Mouse (Mus musculus) brain, embryonic 14.5 days (tissue): ENCODE data around the gene Tfip11. TPM values are rescaled to one million over a fixed set of nuclear protein-coding genes. Genes with fewer than 3 reads are reported as not detected.
"Not testable (repeated sequence)": the region's sequence is repeated elsewhere in the genome, so short reads cannot be mapped to it uniquely, and the experiment has no call there.

ENCODE experiments used
- DNase-seq: peaks from one replicate; pipeline ENCODE4 v3.0.0-alpha.2; 2011; ENCODE audit warnings: low read depth
- CTCF ChIP-seq: fragments of 200-500 bp; IDR thresholded peaks from 2 replicates; pipeline ENCODE4 v1.5.1; 2012; ENCODE audit warnings: inconsistent platforms, mild to moderate bottlenecking, moderate library complexity, borderline replicate concordance; ENCODE audit not compliant: insufficient read depth, insufficient read length; ENCODE audit errors: extremely low read depth
- POLR2A ChIP-seq: fragments of 200-500 bp; IDR thresholded peaks from 2 replicates; pipeline ENCODE4 v1.6.1; 2012; ENCODE audit warnings: mild to moderate bottlenecking, inconsistent platforms, borderline replicate concordance; ENCODE audit not compliant: poor library complexity, insufficient read depth, insufficient read length, severe bottlenecking; ENCODE audit errors: extremely low read depth
- polyA plus RNA-seq: library from polyadenylated mRNA; depleted of rRNA; stranded (reverse); fragments of >200 nt; gene quantifications from 2 replicates; pipeline ENCODE4 v1.2.3, GENCODE M21; 2012

Gene Tfip11
- polyA plus RNA-seq, 1 experiment, result 44.6 TPM

DNA sequence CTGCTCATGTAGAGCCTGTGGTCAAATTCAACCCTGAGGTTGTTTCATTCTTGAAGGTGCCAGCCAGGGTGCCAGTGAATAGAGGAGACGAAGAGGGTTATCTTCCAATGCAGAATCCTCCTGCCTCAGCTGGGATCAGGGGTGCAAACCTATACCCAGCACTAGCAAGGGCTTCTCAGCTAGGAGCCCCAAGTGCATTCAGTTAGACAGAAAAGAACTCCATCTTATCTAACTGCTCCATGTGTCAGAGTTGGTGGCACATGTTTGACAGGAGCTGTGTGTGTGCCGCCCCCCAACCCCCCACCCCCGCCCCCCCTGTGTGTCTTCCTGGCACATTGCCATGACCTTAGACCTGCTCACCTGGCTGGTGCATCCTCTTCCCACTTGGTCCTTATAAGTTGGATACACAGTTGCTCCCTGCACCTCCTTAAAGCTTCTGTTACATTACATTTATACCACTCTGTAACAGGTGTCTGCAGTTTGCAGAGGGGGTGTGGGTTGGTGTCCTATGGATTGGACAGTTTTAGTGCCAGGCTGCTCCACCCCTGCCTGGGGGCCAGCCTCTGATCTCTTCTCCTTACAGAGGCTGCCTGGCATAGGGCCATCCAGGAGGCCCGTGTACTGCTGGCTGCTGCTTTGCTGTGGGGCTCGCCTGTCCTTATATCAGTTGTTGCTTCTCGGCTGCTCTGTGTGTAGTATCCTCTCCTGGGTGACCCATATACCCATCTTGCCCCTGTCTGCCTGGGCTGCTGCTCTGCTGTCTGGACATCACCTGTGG lies 29.6 kb upstream of the Tfip11 start:
- TF ChIP-seq POLR2A (no peak), CTCF (no peak)
- no peak for DNase-seq

- no peak for DNase-seq
- TF ChIP-seq POLR2A (no peak), CTCF (no peak)
These were observed 28.9 kb upstream of the Tfip11 start for GRCm38 (mm10) chr5:112297257-112297656.

GRCm38 (mm10) chr5:112298226-112298988 lies 27.8 kb upstream of the Tfip11 start:
- no peak for TF ChIP-seq POLR2A
- no peak for TF ChIP-seq CTCF
- DNase-seq, result no peak

DNA sequence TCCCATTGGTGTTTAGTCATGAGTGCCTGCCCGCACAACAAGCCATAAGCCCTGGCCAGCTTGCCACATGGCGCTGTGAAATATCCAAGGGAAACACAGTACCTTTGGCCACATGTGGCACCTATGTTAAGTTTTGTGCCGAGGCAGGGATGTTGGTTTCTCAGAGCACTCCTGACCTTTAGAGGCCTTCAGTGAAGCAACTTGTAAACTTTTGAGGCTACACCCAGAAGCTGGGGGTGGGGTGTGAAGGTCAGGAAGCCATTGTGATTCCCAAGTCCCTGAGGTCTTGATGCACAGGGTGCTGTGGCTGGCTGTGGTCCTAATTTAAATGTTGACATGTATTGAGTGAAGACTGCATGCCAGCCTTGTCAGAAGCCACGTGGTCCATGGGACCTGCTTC lies 26.8 kb upstream of the Tfip11 start:
- TF ChIP-seq POLR2A (no peak), CTCF (no peak)
- DNase-seq, result no peak

DNA sequence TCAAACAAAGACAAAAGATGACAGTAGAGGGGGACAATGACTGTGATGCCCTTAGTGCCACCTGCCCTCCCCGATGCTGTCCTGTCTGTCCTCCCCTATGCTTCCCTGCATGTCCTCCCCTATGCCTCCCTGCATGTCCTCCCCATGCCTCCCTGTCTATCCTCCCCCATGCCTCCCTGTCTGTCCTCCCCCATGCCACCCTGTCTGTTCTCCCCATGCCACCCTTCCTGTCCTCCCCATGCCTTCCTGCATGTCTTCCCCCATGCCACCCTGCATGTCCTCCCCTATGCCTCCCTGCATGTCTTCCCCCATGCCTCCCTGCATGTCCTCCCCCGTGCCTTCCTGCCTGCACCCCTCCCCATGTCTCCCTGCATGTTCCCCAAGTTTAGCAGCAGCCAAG lies 26.0 kb upstream of the Tfip11 start:
- no peak for TF ChIP-seq CTCF
- TF ChIP-seq POLR2A, result no peak
- DNase-seq, result no peak

GRCm38 (mm10) chr5:112300721-112301308 lies 25.3 kb upstream of the Tfip11 start:
- no peak for TF ChIP-seq CTCF
- no peak for TF ChIP-seq POLR2A
- no peak for DNase-seq

- no peak for TF ChIP-seq CTCF
- TF ChIP-seq POLR2A, result no peak
- no peak for DNase-seq
These were observed 24.5 kb upstream of the Tfip11 start for GRCm38 (mm10) chr5:112301694-112302093.

GRCm38 (mm10) chr5:112302310-112302709 lies 23.8 kb upstream of the Tfip11 start:
- TF ChIP-seq POLR2A (no peak), CTCF (no peak)
- no peak for DNase-seq

DNA sequence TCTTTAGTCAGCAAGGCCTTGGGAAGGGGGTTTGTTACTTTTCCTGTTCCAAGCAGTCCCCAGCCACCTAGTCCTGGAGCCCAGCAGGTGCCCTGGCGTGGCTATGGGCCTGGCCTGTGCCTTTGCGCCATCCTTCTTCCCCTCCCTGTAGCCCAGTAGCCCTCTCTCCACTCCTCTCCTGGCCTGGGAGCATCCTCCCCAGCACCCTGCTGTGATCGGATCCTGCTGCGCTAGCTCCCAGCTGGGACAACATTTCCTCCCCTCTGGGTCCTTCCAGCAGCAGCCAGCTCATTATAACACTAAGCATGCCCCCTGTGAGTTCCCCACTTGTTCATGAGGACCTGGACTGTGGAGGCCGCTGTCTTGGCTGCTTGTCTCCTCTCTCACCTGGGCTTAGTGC lies 20.3 kb upstream of the Tfip11 start:
- no peak for DNase-seq
- TF ChIP-seq CTCF, result no peak
- TF ChIP-seq POLR2A, result no peak

DNA sequence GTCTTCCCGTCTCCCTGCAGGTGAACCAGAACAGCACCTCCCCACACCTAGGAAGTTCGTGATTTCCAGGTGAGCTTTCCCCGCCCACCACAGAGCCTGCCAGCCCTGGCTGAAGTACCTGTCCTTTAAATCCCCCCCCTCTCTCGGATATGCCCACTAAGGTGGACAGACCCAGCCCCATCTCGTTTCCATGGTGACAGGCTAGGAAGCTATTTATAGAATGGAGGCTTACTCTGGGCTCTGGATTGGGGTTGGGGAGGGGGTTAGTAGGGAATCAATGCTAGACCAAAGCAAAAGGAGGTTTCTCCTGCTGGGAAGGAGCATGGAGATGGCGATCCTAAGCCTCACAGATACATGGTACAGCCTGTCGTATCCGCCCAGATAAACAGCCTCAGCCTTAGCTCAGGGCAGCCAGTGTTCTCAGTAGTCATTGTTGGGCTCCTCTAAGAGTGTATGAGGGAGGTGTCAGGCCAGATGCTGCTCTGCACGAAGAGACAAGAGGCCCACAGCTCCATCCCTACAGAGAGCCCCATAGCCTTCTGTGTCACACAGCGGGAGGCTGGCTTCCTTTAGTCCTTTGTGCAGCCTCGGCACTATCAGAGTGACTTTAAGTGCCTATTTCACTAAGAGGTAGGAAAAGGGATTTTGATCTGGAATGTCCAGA lies 12.8 kb upstream of the Tfip11 start:
- TF ChIP-seq POLR2A (no peak), CTCF (no peak)
- peak; percentile 47 for DNase-seq

DNA sequence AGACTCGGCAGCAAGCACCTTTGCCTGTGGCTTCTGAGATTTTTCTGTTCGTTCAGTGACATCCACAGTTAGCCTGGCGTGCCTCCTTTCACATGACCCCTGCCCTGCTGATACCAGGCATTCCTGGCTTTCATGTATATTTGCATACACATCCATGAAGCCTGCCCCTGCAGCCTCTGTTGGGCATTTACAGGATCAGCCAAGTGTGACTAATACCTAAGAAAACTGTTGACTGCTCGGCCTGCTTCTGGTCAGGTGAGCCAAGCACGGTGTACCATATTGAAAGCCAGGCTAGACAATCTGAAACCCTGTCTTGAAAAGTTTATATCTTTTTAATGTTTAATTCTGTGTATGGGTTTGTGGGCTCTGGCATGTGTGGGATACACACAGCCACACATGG lies 9.7 kb upstream of the Tfip11 start:
- TF ChIP-seq POLR2A (no peak), CTCF (no peak)
- DNase-seq, result no peak

GRCm38 (mm10) chr5:112317328-112317727 lies 8.8 kb upstream of the Tfip11 start:
- TF ChIP-seq POLR2A (no peak), CTCF (no peak)
- DNase-seq, result no peak

- DNase-seq, result not testable (repeated sequence)
These were observed 6.8 kb upstream of the Tfip11 start for GRCm38 (mm10) chr5:112319343-112319742.
